Mouse (Mus musculus): ENCODE measurements at regions not wholly inside any gene's neighbourhood (a gene's known extent, or its start where the extent isn't known, plus 50 kb on each side); places are given as distances from the start of the nearest gene placed in this dataset.

DNA sequence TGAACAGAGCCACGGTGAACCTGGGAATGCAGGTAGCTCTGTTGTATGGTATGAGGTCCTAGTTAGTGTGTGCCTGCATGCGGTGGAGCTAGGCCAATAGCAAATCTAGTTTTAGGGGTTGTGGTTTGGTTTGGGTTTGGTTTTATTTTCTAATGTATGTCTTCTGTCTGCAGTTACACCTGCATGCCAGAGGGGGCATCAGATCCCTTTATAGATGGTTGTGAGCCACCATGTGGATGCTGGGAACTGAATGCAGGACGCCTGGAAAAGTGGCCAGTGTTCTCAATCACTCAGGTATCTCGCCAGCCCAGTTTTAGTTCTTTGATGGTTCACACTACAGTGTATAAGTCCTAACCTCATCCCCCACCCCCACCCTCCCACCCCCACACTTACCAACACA, 194.6 kb upstream of the Msx2 start:
- TF ChIP-seq HCFC1 (IDR thresholded peaks at IDR 0.05; ENCODE audit: low read depth, low read length): no peak
- no peak for TF ChIP-seq POLR2A (IDR thresholded peaks at IDR 0.05; ENCODE audit: control insufficient read depth in 1 of 2, insufficient read depth in 1 of 2, low read depth in 1 of 2, low read length in 2 of 2, poor library complexity in 1 of 2)
- TF ChIP-seq GATA1 (IDR thresholded peaks at IDR 0.05; ENCODE audit: low read depth, low read length): no peak
